Mouse (Mus musculus): ENCODE results near the gene Prcc. TPM values are rescaled to one million over a fixed set of nuclear protein-coding genes. Genes with fewer than 3 reads are reported as not detected.

Prcc gene
- polyA plus RNA-seq (2012; rRNA removed), result 24.5 and 29.2 TPM in 2 replicates

DNA sequence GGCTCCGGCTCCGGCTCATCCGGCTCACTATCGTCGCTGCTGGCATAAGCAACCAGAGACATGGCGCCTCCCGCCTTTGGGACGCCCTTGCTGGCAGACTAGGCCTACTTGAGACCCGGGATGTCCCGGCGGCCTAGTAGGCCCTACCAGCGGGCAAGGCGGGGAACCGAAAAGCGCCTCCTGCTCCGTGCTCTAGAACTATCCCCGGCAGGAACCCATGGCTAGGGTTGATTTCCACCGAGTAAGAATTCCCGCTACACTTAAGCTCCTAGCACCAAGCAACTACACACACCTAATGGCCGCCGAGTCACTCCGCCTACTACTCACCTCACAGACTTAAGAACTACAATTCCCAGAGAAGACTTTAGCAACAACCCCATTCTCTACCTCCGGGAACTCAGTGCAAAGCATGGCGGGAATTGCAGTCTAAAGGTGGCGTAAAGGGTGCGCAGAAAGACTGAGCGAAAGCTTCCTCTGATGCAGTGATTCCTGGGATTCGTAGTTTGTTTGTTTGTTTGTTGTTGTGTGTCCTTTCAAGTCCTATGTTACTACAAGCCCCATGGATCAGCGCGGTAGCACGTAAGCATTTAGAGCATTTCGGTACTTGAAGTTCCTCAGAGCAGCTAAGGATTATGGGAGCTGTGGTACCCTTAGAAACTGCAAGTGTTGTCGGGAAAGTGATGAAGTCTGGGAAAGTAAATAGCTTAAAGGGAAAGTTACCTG, at the start of gene Prcc:
Prcc (minus strand) TSS at position 328 of the 723 bp plus-strand sequence.
- peak; percentile 100 for DNase-seq (ENCODE audit: low read depth)

DNA sequence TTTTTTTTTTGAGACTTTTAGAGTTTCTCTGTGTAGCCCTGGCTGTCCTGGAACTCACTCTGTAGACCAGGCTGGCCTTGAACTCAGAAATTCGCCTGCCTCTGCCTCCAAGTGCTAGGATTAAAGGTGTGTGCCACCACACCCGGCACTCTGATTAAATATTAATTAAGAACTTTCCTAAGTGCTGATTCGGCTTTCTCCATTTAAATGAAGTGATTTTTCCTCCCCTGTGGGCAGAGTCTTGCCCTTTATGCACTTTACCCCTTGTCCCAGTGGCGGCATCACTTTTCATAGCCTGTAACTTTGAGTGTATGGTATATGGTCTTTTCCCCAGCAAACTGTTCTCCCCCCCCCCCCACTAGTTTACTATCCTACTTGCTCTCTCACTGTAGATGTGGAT, 49.8 kb upstream of the Prcc start:
- DNase-seq (ENCODE audit: low read depth), result no peak

DNA sequence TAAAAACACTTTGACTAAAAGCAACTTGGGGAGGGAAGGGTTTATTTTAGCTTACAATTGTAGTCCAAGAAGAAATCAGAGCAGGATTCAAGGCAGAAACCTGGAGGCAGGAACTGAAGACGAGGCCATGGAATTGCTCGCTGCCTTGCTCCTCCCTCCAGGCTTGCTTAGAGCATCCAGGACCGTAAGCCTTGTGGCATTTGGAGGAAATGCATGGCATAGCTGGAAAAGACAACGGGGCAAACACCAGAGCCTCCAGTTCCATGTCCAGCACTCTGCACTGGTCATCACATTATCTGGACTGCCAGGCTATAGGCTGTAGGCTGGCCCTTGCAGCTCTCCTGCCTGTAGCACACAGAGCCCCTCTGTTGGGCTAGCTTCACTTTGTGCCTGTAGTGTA, 49.1 kb upstream of the Prcc start:
- DNase-seq (ENCODE audit: low read depth), result no peak

DNA sequence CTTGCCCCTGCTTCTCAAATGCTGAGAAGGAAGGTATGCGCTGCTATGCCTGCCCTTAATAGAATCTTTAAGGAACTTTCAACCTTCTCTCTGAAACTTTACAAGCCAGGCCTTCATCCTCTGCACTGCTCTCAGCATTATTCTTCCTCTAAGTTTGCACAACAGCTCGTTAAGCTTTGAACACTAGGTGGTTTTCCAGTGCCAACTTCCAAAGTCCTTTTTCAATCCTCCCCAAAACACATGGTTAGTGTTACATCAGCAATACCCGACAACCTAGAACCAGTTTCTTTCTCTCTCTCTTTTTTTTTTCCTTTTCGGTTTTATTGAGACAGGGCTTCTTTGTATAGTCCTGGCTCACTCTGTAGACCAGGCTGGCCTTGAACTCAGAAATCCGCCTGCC, 48.6 kb upstream of the Prcc start:
- no peak for DNase-seq (ENCODE audit: low read depth)

DNA sequence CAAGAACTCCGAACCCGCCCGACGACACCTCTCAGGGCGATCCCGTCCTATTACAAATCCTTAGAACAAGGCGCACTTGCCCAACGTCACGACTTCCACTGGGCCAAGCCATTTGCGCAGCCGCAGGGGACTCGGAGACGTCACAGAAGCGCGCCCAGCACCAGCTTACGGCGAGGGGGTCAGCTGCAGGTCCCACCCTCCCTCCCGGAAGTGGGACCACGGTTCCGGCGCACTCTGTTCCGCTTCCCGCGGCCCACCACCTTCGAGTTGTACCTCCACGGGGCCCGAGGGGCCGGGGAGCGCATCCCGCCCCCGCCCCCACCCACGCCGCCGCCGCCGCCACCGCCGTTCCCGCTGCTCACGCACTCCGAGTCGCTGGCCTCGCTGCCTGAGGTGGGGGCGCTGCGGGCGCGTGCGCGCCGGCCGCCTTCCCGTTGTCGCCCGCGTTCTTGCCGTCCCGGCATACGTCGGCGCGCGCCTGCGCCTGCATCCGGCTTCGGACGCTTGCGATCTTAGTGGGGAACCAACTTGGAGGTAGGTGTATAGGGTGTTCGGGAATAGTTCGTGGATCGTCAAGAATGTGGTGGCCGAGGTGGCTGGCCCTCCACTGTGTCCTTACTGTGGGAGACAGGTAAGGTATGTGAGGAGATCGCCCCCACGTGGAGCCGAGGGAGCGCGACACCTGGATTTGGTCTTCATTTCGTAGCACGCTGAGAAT, 44.8 kb upstream of the Prcc start, which contains the start of the genes Isg20l2 and Rrnad1:
Isg20l2 (plus strand) TSS at position 237 of the 718 bp plus-strand sequence.
Rrnad1 (minus strand) TSS at position 640 of the 718 bp plus-strand sequence.
- DNase-seq (ENCODE audit: low read depth), result no peak

DNA sequence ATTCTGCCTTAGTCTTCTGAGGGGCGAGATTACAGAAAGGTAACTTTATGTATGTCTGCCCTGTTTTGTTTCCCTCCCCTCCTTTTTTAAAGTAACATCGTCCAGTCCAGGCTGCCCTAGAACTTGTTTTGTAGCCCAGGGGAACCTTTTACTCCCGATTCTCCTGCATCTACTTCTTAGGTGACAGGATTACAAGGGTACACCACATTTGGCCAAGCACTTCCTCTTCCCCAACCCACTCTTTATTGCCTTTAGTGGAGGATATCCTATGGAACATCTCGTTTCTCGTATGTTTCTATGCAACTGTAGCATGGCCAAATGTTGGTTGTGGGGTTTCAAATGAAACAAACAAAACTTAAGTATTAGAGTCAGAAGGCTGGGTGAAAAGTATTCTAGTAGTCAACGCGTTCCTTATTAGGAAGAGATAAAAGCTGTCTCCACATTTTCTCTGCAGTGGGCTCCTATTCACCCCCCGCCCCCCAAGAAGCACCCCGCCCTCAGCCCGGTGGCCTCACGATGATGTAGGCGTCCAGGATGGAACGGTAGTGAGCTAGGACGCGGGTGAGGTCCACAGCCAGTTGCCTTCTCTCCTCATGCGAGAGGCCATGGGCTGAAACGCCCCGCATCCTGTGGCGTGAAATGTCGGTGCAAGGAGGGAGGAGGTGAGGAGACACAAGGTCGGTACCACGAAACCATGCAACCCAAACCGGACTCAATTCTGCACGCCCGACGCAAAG, 44.1 kb upstream of the Prcc start:
- no peak for DNase-seq (ENCODE audit: low read depth)

DNA sequence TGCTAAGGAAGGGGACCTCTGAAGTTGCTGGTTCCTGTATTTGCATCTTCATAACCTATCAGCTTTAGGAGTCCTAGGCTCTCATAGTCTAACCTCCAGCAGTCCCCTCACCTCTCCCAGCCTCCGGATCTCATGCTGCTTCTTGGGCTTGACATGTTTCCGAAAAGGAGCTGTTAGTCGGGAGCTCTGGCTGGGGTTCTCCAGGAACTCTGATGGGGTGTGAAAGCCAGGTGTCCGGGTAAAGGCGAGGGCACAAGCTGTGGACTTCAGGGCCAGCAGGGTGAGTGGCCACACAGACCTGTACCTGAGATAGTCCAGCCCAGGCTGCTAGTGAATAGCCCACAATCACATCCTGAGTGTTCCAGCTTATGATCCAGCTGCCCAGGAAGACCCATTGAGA, 42.0 kb upstream of the Prcc start:
- DNase-seq (ENCODE audit: low read depth), result no peak

DNA sequence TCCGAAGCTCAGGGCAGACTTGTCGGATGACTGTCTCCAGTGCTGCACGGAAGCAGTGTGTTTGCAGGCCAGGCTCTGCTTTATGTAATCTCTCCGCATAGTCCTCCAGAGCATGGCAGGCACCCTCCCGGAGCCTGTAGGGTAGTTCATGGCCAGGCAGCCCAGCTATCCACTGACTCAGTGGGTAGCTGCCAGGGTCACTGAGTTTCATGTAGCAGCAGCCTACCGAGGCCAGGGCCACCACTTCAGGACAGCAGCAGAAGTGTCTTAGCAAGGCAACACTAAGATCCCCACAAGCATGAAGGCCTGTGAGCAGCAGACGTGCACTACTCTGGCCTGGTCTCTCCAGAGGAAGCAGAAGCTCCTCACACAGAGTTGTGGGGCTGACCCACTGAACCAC, 39.6 kb upstream of the Prcc start:
- DNase-seq (ENCODE audit: low read depth), result no peak

DNA sequence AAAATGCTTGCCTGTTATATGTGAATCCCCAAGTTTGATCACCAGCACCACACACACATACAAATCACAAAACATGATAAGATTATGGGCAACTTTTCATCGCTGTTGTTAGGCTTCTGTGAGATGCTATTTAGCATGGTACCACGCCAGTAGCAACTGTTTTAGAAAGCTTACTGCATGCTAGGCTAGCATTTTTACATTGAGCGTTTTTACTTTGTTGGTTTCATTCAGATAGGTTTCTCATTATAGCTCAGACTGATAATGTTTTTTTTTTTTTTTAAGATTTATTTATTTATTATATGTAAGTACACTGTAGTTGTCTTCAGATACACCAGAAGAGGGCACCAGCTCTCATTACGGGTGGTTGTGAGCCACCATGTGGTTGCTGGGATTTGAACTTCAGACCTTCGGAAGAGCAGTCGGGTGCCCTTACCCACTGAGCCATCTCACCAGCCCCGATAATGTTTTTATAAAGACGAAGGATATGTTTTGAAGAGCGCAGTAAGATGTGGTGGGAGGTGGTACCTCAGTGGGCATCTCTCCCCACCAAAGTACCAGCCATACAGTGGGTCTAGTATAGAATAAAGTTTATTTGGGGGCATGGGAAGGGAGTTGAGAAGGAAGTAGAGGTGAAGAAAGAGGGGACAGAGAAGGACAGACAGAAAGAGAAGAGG, 35.0 kb upstream of the Prcc start:
- no peak for DNase-seq (ENCODE audit: low read depth)

DNA sequence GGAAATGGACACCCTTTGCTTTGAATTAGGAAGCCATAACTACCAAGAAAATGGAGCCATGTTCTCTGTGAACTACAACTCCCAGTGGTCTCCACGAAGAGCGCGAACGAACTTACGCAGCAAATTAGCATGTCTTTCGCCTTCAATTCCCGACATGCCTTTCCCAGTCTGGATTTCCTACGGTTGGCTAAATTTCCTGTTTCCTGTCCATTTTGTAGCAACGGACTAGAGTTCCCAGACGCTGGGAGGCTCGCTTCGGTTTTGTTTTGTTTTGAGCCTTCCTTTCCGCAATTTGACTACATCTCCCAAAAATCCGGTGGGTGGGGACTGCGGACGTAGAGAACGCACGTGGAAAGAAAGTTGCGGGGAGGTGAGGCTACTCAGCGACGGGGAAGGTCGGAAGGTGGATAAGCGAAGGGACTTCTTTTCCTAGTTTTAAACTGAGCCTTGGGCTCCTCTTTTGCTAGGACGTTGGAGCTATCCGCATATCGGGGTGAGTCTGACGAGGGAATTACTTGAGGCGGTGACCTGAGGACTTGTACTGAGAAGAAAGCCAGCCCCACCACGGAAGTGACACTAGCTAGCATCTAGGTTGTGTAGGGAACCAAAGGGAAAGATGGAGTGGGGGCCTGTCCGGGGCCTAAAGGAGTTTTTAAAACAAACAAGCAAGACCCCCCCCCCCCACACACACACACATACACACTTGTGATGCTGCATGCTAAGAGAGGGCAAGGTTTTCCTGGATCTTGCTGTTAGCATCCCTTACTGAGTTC, 34.1 kb upstream of the Prcc start, which contains the start of gene Mrpl24:
Mrpl24 (plus strand) TSS at position 171 of the 773 bp plus-strand sequence.
- no peak for DNase-seq (ENCODE audit: low read depth)

DNA sequence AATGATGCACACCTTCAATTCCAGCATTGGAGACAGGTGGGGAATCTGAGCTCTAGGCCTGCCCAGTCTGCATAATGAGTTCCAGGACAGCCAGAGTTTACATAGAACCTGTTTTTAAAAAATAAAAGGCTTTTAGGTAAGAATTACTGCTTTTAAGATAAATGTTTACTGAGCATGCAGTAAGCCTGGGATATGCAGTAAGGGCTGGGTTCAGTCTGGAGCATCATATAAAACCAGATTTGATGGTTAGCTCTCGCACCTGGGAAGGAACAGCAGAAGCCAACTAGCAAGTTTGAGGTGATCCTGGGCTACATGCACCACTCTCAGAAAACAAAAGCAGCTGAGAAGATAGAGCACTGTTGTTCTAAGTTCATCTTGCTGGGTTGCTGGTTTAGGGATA, 33.1 kb upstream of the Prcc start:
- no peak for DNase-seq (ENCODE audit: low read depth)

DNA sequence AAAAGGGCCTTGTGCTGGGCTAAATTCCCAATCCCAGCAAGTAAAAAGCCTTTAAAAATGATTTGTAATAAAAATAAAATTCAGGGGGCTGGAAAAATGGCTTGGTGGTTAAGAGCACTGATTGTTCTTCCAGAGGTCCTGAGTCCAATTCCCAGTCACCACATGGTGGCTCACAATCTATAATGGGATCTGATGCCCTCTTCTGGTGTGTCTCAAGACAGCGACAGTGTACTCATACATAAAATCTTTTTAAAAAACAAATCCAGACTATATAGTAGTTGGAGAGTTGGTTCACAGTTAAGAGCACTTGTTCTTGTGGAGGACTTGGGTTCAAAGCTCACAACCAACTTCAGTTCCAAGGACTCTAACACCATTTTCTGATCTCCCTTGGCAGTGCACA, 31.6 kb upstream of the Prcc start:
- no peak for DNase-seq (ENCODE audit: low read depth)

DNA sequence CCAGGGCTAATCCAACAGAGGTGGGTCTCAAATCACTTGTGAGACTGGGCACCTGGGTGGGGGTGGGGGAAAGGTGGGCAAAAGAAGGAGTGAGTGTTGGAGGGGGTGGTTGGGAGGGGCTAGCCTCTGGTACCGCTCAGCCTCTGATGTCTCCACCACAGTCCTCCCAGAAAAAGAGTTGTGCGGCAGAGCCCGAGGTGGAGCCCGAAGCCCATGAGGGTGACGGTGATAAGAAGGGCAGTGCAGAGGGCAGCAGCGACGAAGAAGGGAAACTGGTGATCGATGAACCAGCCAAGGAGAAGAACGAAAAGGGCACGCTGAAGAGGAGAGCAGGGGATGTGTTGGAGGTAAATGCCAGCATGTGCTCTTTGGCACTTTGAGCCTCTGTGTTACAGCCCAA, 28.5 kb upstream of the Prcc start:
- DNase-seq (ENCODE audit: low read depth), result no peak

DNA sequence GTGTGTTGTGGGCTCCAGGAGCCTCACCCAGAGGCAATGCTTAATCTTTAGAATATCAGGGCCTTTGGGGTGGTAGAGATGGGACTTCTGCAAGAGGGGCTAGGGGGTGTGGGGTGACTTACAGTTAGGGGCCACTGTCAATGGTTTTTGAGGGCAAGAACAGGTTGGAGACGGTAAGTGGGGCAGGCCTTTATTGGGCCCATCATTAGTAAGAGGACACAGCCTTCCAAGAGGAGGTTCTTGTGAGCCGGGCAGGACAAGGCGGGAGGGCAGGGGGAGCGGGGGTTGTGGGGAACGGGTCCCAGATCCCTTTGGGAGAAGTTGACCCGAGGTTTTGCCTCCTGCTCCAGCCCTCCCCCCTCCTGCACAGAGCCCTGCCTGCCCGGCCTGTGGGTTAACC, 28.1 kb upstream of the Prcc start:
- DNase-seq (ENCODE audit: low read depth), result no peak

DNA sequence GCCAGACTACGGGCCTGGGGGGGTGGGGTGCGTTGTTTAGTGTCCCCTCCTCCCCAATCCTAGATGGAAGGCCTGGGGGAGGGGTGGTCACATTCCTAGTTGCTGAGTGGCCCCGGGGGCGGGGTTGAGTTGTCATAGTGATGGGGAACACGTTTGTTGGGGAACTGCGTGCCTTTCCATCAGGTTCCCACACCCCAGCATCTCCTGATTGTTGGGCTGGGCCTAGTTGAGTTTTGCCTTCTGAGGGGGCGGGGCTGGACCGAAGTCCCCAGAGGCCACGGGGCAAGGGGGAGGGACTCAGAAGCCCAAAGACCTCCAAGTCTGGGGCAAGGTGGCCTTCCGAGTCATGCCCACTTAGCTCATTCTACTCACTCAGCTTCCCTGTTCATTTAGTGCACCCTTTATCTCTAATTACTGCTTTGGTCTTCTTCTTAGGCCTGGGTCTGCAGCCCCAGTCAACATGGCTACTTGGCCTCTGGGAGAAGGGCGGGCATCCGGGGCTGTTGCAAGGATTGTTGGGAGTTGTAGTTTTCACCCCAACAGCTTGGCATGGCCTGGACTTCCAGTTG, 25.2 kb upstream of the Prcc start:
- no peak for DNase-seq (ENCODE audit: low read depth)

DNA sequence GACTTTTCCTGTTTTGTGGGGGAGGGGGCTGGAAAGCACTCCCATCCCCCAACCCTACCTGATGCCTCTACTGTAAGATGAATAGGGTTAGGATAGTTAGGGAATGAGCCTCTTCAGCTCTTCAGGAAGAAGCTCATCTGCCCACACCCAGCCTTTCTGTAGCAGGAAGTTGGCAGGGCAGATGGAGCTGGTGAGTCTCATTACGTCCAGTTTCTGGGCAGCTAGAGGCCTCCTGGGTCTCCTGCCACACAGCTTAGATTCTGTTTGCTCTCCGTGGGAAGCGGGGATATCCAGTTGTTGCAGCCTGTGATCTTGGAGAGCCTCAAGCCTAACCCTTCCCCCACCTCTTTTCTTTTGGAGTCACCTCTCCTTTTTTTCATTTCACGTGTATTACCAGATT, 24.5 kb upstream of the Prcc start:
- no peak for DNase-seq (ENCODE audit: low read depth)

DNA sequence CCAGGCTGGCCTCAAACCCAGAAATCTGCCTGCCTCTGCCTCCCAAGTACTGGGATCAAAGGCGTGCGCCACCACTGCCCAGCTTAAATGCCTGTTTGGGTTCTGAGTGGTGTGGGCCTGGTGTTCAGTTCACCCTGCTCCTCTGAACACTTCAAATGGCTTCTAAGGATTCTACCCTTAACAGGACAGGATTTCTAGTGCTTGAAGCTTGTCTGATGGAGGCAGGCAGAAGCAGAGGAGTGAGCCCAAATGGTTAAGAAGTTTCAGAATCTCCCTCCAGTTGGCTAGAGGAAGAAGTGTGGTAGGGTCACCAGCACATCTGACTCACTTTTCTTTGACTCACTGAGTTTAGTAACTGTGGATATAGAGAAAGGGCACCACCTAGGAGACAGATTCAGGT, 24.0 kb upstream of the Prcc start:
- DNase-seq (ENCODE audit: low read depth), result no peak

DNA sequence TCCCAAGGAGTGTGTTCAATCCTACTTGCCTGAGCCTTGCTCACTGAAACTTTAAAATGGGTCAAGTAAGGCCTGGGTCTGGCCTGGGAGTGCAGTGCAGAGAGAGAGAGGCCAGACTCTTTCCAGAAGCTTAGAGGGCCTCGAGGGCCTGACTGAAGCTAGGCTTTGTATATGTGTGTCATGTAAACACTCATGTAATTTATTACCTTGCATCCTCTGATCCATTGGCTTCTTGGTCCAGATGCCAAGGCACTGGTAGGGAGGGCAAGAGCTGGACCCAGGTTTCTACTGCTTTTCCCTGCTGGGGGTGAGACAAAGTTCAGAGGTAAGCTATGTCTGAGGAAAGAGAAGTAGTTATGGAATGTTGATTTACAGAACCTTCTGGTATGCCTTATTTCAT, 22.5 kb upstream of the Prcc start:
- no peak for DNase-seq (ENCODE audit: low read depth)

DNA sequence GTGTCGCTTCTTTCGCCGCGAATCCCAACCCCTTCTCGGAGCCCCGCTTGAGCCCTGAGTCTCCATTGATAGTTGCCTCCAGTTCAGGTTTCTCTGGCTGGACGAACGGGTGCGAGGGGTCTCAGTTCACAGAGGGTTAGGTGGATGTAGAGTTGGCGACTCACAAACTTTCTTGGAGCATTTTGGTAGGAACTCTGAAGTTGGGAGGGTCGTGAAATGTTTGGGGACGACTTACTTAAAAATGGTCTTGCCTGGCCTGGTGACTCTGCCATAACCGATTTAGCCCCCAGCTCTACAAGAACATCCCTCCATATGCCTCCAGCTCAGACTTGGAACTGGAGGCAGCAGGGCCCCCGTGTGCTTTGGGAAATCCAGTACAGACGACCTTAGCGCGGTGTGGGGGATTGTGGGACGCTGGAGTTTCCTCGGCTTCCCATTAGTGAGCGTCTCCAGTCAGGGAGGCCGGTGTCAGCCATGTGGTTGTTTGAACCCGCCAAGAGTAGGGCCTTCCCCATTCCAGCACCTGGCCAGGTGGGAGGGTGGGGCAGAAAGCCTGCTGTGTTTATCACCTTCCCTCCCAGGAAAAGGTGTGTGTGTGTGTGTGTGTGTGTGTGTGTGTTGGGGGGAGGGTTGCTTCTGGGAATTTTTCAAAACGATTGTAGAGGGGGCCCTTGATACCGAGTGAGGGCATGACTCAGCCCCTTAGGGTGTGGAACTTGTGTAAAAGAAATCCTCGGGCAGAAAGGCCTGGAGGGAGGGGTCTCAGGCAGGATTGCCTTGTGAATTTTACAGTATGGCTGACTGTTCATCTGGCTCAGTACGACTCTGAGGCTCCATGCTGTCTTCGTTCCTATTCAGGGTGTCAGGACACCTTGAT, 21.8 kb upstream of the Prcc start:
- DNase-seq (ENCODE audit: low read depth), result no peak

DNA sequence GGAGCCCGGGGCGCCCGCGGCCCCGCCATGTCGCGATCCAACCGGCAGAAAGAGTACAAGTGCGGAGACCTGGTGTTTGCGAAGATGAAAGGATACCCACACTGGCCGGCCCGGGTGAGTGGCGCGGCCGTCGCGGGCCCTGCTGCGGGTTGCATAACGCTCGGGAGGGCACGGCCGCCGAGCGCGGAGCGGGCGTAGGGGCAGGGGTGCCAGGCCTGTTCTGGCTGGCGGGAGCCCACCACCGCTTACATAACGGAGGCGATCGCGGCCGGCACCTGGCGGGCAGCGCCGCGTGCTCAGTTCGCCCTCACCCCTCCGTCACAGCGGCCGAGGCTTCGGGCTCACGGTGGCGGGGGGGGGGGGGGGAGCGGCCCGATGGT, 21.2 kb upstream of the Prcc start:
- DNase-seq (ENCODE audit: low read depth), result no peak

Data from gonadal fat pad, adult 2 months (tissue).